ENCODE assay signal across 9 mouse cellular contexts in genomic region chr4:127640251-127641085, GRCm38 (mm10).
DNase-seq lines count a peak whose midpoint lies in the region; ATAC-seq and TF ChIP-seq lines count a peak whose summit lies in the region.
"Had no signal": no experiment of that assay in that cellular context is flagged by ENCODE, and none has a peak within 500 bp of the region (broad histone marks: within the 10 kb centered on the region; RNA-seq: fewer than 3 reads in every experiment).

No protein-coding gene starts in this region.

- H3K4me1 ChIP-seq in heart, embryonic 10.5 days: peaks cover 10% of the 10 kb centered on the region
- peaks cover 3% of the 10 kb centered on the region; the same call in 1 of the 2 replicates for H3K4me1 ChIP-seq in heart, embryonic 11.5 days (ENCODE audit: control insufficient read depth, insufficient read depth, low read length)
- H3K4me1 ChIP-seq in forebrain, embryonic 13.5 days: peaks cover 32% of the 10 kb centered on the region
- H3K4me1 ChIP-seq in midbrain, postnatal 0 days (ENCODE audit: insufficient read depth, low read length): peaks cover 20% of the 10 kb centered on the region

- DNase-seq in heart, embryonic 10.5 days (ENCODE audit: low spot score): no peak
- peak; percentile 57 to 62 for DNase-seq in layer of hippocampus, postnatal 10 days (ENCODE audit: low spot score in 2 of 2)
- peak; percentile 92 for DNase-seq in midbrain, postnatal 0 days (ENCODE audit: low spot score)
- no peak for DNase-seq in urinary bladder, postnatal 14 days (ENCODE audit: low spot score)
- DNase-seq in kidney, adult 9 months: no peak

- no peaks in the 10 kb centered on the region for H3K27me3 ChIP-seq in heart, embryonic 10.5 days (ENCODE audit: insufficient read depth, poor library complexity, severe bottlenecking)
- no peaks in the 10 kb centered on the region for H3K27me3 ChIP-seq in heart, embryonic 11.5 days (ENCODE audit: control insufficient read depth, insufficient read depth, low read length)
- no peaks in the 10 kb centered on the region for H3K27me3 ChIP-seq in forebrain, embryonic 13.5 days
- H3K27me3 ChIP-seq in midbrain, postnatal 0 days (ENCODE audit: insufficient read depth, low read length): no peaks in the 10 kb centered on the region
- H3K27me3 ChIP-seq: megakaryocyte, embryonic 14.5 days had no signal

- no peaks in the 10 kb centered on the region for H3K9me3 ChIP-seq in heart, embryonic 10.5 days
- no peaks in the 10 kb centered on the region for H3K9me3 ChIP-seq in heart, embryonic 11.5 days (replicated peaks; ENCODE audit: control insufficient read depth, low read length)
- no peaks in the 10 kb centered on the region for H3K9me3 ChIP-seq in forebrain, embryonic 13.5 days (replicated peaks)
- no peaks in the 10 kb centered on the region for H3K9me3 ChIP-seq in midbrain, postnatal 0 days (ENCODE audit: low read length)

- no peak overlapping the region for H3K9ac ChIP-seq in heart, embryonic 11.5 days (ENCODE audit: low read depth, low read length)
- peak overlapping the region; percentile 8; the same call in 1 of the 2 replicates for H3K9ac ChIP-seq in forebrain, embryonic 13.5 days
- H3K9ac ChIP-seq in midbrain, postnatal 0 days (replicated peaks; ENCODE audit: low read length, poor library complexity, severe bottlenecking): no peak overlapping the region

- H3K36me3 ChIP-seq in heart, embryonic 10.5 days: no peaks in the 10 kb centered on the region
- no peaks in the 10 kb centered on the region for H3K36me3 ChIP-seq in heart, embryonic 11.5 days (ENCODE audit: control insufficient read depth, insufficient read depth, low read length)
- H3K36me3 ChIP-seq in forebrain, embryonic 13.5 days (ENCODE audit: poor library complexity, severe bottlenecking): no peaks in the 10 kb centered on the region
- H3K36me3 ChIP-seq in midbrain, postnatal 0 days (ENCODE audit: insufficient read depth, low read length): no peaks in the 10 kb centered on the region

- no peak for TF ChIP-seq CTCF in midbrain, postnatal 0 days (IDR thresholded peaks at IDR 0.05)

- H3K4me2 ChIP-seq in heart, embryonic 11.5 days: no peak overlapping the region
- peak overlapping the region; percentile 3; the same call in 1 of the 2 replicates for H3K4me2 ChIP-seq in forebrain, embryonic 13.5 days
- no peak overlapping the region for H3K4me2 ChIP-seq in midbrain, postnatal 0 days (ENCODE audit: low read depth, low read length, poor library complexity, severe bottlenecking)

- H3K4me3 ChIP-seq in heart, embryonic 10.5 days: no peak overlapping the region
- no peak overlapping the region for H3K4me3 ChIP-seq in heart, embryonic 11.5 days (ENCODE audit: low read depth, low read length)
- no peak overlapping the region for H3K4me3 ChIP-seq in forebrain, embryonic 13.5 days
- H3K4me3 ChIP-seq in midbrain, postnatal 0 days (ENCODE audit: low read depth, low read length): no peak overlapping the region
- H3K4me3 ChIP-seq: megakaryocyte, embryonic 14.5 days had no signal

- 60% methylated on average over 14 of the region's 14 CpGs for WGBS in heart, embryonic 10.5 days
- 60% methylated on average over 14 of the region's 14 CpGs for WGBS in heart, embryonic 11.5 days (ENCODE audit: insufficient replicate concordance)
- WGBS in forebrain, embryonic 13.5 days: 32% methylated on average over 14 of the region's 14 CpGs
- WGBS in midbrain, postnatal 0 days: 32% methylated on average over 14 of the region's 14 CpGs

- no peak for ATAC-seq in heart, embryonic 11.5 days (replicated peaks; ENCODE audit: insufficient number of reproducible peaks, low FRiP score, low TSS enrichment)
- peak; percentile 93 for ATAC-seq in forebrain, embryonic 13.5 days
- ATAC-seq in midbrain, postnatal 0 days (ENCODE audit: low FRiP score): peak; percentile 89
- no peak for ATAC-seq in megakaryocyte-erythroid progenitor cell, adult 5-6 weeks (replicated peaks; ENCODE audit: low FRiP score, low TSS enrichment, poor library complexity, severe bottlenecking)

- peak overlapping the region; percentile 64 for H3K27ac ChIP-seq in heart, embryonic 10.5 days
- H3K27ac ChIP-seq in heart, embryonic 11.5 days (ENCODE audit: low read depth, low read length): no peak overlapping the region
- peak overlapping the region; percentile 85 for H3K27ac ChIP-seq in forebrain, embryonic 13.5 days
- peak overlapping the region; percentile 80 for H3K27ac ChIP-seq in midbrain, postnatal 0 days (ENCODE audit: low read depth, low read length)

Comparison
In these comparisons a context has a peak if more than half of its experiments do, and no peak if none do; other contexts are left out.
1. DNase-seq: peak in layer of hippocampus, postnatal 10 days (2 of 2) and midbrain, postnatal 0 days (single experiment); none in heart, embryonic 10.5 days (single experiment), urinary bladder, postnatal 14 days (single experiment) and kidney, adult 9 months (single experiment).
2. ATAC-seq: peak in forebrain, embryonic 13.5 days (single experiment) and midbrain, postnatal 0 days (single experiment); none in heart, embryonic 11.5 days (single experiment) and megakaryocyte-erythroid progenitor cell, adult 5-6 weeks (single experiment).